Mouse (Mus musculus): Measurements from ENCODE around the gene St8sia1. TPM values are rescaled to one million over a fixed set of nuclear protein-coding genes. Genes with fewer than 3 reads are reported as not detected.

St8sia1 gene
- polyA plus RNA-seq, 1 experiment from 2014 or later = 7.6 TPM

DNA sequence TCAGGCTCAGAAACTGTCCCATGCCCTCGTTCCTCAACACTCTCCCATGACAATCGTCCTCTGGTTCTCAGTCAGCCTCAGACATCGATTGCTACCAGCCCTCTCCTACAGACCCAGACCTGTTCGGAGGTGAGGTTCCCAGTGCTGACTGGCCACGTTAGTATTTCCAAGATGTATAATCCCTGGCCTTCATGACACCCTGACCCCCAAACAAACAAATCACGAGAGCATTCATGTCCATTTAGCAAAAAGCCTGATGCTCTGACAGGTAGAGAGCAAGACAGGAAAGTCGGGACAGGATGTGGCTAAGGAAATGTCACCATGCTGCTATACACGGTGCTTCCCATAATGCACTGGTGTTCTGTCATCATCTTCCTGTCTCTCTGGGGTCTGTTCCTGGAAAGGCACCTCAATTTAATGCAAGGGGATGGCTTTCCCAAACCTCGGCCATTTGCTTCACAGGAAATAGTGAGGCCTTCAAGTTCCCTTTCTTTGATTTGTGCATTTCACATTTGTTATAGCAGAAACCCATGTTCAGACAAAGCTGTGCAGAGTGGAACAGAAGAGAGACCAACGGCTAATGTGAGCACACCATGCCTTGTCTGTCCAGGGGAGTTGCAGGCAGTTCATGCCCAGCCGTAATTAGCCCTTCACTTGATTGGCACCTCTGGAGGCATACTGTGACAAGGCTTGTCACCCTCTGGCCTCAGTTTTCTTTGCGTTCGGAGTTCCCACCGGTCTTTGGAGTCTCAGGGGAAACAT is 184.3 kb downstream of the St8sia1 start:
- peak; percentile 34 for ATAC-seq (ENCODE audit: low FRiP score)
- peaks cover 12% of the 10 kb centered on the region for H3K36me3 ChIP-seq
- H3K27ac ChIP-seq = peak overlapping the region; percentile 44
- no peak overlapping the region for H3K4me3 ChIP-seq
- WGBS = 60% methylated on average over 14 of the region's 14 CpGs
- H3K9me3 ChIP-seq = no peaks in the 10 kb centered on the region
- no peak overlapping the region for H3K4me2 ChIP-seq
- no peak overlapping the region for H3K9ac ChIP-seq
- H3K27me3 ChIP-seq = no peaks in the 10 kb centered on the region
- peaks cover 16% of the 10 kb centered on the region for H3K4me1 ChIP-seq (replicated peaks)

- H3K4me2 ChIP-seq = no peak overlapping the region
- no peak overlapping the region for H3K9ac ChIP-seq
- H3K4me3 ChIP-seq = no peak overlapping the region
- peak overlapping the region; percentile 24; the same call in 1 of the 2 replicates for H3K27ac ChIP-seq
- no peaks in the 10 kb centered on the region for H3K9me3 ChIP-seq
- WGBS = 53% methylated on average over 11 of the region's 11 CpGs
- H3K36me3 ChIP-seq = peaks cover 19% of the 10 kb centered on the region
- ATAC-seq (ENCODE audit: low FRiP score) = peak; percentile 54
- H3K4me1 ChIP-seq (replicated peaks) = peaks cover 16% of the 10 kb centered on the region
- no peaks in the 10 kb centered on the region for H3K27me3 ChIP-seq
Measured at GRCm38 (mm10) chr6:142779045-142779811, 185.0 kb downstream of the St8sia1 start.

GRCm38 (mm10) chr6:142776935-142777334 is 187.3 kb downstream of the St8sia1 start:
- no peak for ATAC-seq (ENCODE audit: low FRiP score)
- Histone ChIP-seq H3K36me3 (peaks cover 42% of the 10 kb centered on the region), H3K4me3 (no peak overlapping the region), H3K4me2 (no peak overlapping the region), H3K9ac (no peak overlapping the region), H3K27ac (no peak overlapping the region), H3K4me1 (replicated peaks) (peaks cover 16% of the 10 kb centered on the region), H3K27me3 (no peaks in the 10 kb centered on the region), H3K9me3 (no peaks in the 10 kb centered on the region)
- 86% methylated on average over 4 of the region's 4 CpGs for WGBS

DNA sequence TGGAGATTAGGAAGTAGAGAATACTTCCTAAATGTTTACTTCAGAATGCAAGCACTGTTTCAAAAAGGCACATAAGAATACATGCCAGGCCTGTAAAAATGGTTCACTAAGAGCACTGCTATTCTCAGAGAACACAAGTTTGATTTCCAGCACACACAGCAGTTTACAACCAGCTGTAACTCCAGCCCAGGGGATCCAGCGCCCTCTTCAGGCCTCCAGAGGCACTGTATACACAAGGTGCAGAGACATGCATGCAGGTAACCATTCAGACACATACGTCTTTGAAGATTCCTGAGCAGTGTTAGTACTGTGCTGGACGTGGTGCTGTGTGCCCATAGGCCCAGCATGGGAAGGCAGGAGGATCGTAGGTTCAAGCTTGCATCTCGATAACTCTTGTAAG is 190.7 kb downstream of the St8sia1 start:
- Histone ChIP-seq H3K9me3 (no peaks in the 10 kb centered on the region), H3K9ac (no peak overlapping the region), H3K4me3 (no peak overlapping the region), H3K36me3 (peaks cover 74% of the 10 kb centered on the region), H3K27ac (no peak overlapping the region), H3K27me3 (no peaks in the 10 kb centered on the region), H3K4me1 (replicated peaks) (no peaks in the 10 kb centered on the region), H3K4me2 (no peak overlapping the region)
- 89% methylated on average over 5 of the region's 5 CpGs for WGBS
- ATAC-seq (ENCODE audit: low FRiP score) = no peak

GRCm38 (mm10) chr6:142771643-142772042 is 192.6 kb downstream of the St8sia1 start:
- Histone ChIP-seq H3K27ac (no peak overlapping the region), H3K27me3 (no peaks in the 10 kb centered on the region), H3K4me2 (no peak overlapping the region), H3K36me3 (peaks cover 93% of the 10 kb centered on the region), H3K4me1 (replicated peaks) (no peaks in the 10 kb centered on the region), H3K4me3 (no peak overlapping the region), H3K9me3 (no peaks in the 10 kb centered on the region), H3K9ac (no peak overlapping the region)
- WGBS = 96% methylated on average over 4 of the region's 4 CpGs
- ATAC-seq (ENCODE audit: low FRiP score) = no peak

Other genes with a start within 250 kb of the St8sia1 start
- gene Cmas, start 207.8 kb downstream of the St8sia1 start, polyA plus RNA-seq (2015; fragmentation: Nextera tagmentation; extraction: Ambion mirVana) = 178 and 180 TPM in 2 replicates
- 0.13 and 0.19 TPM in 2 replicates for gene Sult6b2, start 159.9 kb downstream of the St8sia1 start, polyA plus RNA-seq (2015; fragmentation: Nextera tagmentation; extraction: Ambion mirVana)
- gene C2cd5, start 135.7 kb upstream of the St8sia1 start, polyA plus RNA-seq (2015; fragmentation: Nextera tagmentation; extraction: Ambion mirVana) = 46.6 and 47.6 TPM in 2 replicates
- 35.2 and 36.3 TPM in 2 replicates for gene Etnk1, start 202.8 kb upstream of the St8sia1 start, polyA plus RNA-seq (2015; fragmentation: Nextera tagmentation; extraction: Ambion mirVana)